Mouse (Mus musculus) MEL (cell line): ENCODE data around the gene Fam110c. TPM values are rescaled to one million over a fixed set of nuclear protein-coding genes. Genes with fewer than 3 reads are reported as not detected.

Experiments
- DNase-seq: peaks from one replicate; pipeline ENCODE4 v3.0.0; 2011; ENCODE audit warnings: low read depth, low spot score
- H3K27ac ChIP-seq: 2 replicates; pipeline ENCODE4 v1.5.1; 2012; ENCODE audit warnings: low read depth, mild to moderate bottlenecking, control low read depth, low read length, moderate library complexity; ENCODE audit not compliant: control insufficient read depth
- H3K27me3 ChIP-seq, 2 experiments: fragments of 150-350 bp in 1 of 2; sonication (generic) in 1 of 2; 2 replicates each; pipeline ENCODE4 v1.6.1; 2012; ENCODE audit warnings: low read length in 2 of 2, mild to moderate bottlenecking in 2 of 2, improper control_type of control experiment in 1 of 2, moderate library complexity in 1 of 2; ENCODE audit not compliant: insufficient read depth in 2 of 2, control insufficient read depth in 1 of 2
- H3K36me3 ChIP-seq, 2 experiments: 2 replicates each; pipeline ENCODE4 v1.6.1; 2012 to 2014; ENCODE audit warnings: low read length in 2 of 2, improper control_type of control experiment in 1 of 2, inconsistent platforms in 1 of 2, mild to moderate bottlenecking in 1 of 2; ENCODE audit not compliant: insufficient read depth in 2 of 2, control insufficient read depth in 1 of 2
- H3K4me1 ChIP-seq, 2 experiments: fragments of 150-350 bp in 1 of 2; sonication (generic) in 1 of 2; 2 replicates each; pipeline ENCODE4 v1.6.1; 2012; ENCODE audit warnings: low read length in 2 of 2, improper control_type of control experiment in 1 of 2, mild to moderate bottlenecking in 1 of 2; ENCODE audit not compliant: insufficient read depth in 2 of 2, control insufficient read depth in 1 of 2
- H3K4me3 ChIP-seq, 2 experiments: fragments of 150-350 bp in 1 of 2; sonication (generic) in 1 of 2; 2 replicates each; pipeline ENCODE4 v1.5.1; 2012; ENCODE audit warnings: low read depth in 2 of 2, low read length in 2 of 2, mild to moderate bottlenecking in 2 of 2, moderate library complexity in 2 of 2, control low read depth in 1 of 2, improper control_type of control experiment in 1 of 2; ENCODE audit not compliant: control insufficient read depth in 1 of 2, insufficient read depth in 1 of 2
- H3K79me2 ChIP-seq: 2 replicates; pipeline ENCODE4 v1.6.1; 2012; ENCODE audit warnings: mild to moderate bottlenecking, low read length, moderate library complexity; ENCODE audit not compliant: control insufficient read depth, poor library complexity, insufficient read depth
- H3K9ac ChIP-seq: 2 replicates; pipeline ENCODE4 v1.6.1; 2012; ENCODE audit warnings: low read depth, mild to moderate bottlenecking, control low read depth, low read length, moderate library complexity; ENCODE audit not compliant: control insufficient read depth, poor library complexity, severe bottlenecking
- H3K9me3 ChIP-seq: fragments of 150-350 bp; sonication (generic); replicated peaks from 2 replicates; pipeline ENCODE4 v1.6.1; 2012; ENCODE audit warnings: mild to moderate bottlenecking, low read length, improper control_type of control experiment, moderate library complexity; ENCODE audit not compliant: insufficient read depth
- CHD1 ChIP-seq: IDR thresholded peaks from 2 replicates; pipeline ENCODE4 v1.6.1; 2012; ENCODE audit warnings: low read depth, mild to moderate bottlenecking, inconsistent platforms, low read length, improper control_type of control experiment
- CTCF ChIP-seq, 3 experiments: IDR thresholded peaks in 2 of 3; conservative IDR thresholded peaks in 1 of 3; 2 replicates each; pipeline ENCODE4 v1.5.1; 2011 to 2012; ENCODE audit warnings: low read length in 3 of 3, low read depth in 2 of 3, mild to moderate bottlenecking in 2 of 3, improper control_type of control experiment in 1 of 3, inconsistent platforms in 1 of 3, mixed read lengths in 1 of 3, moderate library complexity in 1 of 3; ENCODE audit not compliant: control insufficient read depth in 1 of 3, insufficient read depth in 1 of 3, poor library complexity in 1 of 3, severe bottlenecking in 1 of 3
- EP300 ChIP-seq, 2 experiments: IDR thresholded peaks; 2 replicates each; pipeline ENCODE4 v1.6.1; 2011; ENCODE audit warnings: improper control_type of control experiment in 2 of 2, low read length in 2 of 2, low read depth in 1 of 2, mild to moderate bottlenecking in 1 of 2
- ETS1 ChIP-seq: IDR thresholded peaks from 2 replicates; pipeline ENCODE4 v1.6.1; 2012; ENCODE audit warnings: low read depth, mild to moderate bottlenecking, inconsistent platforms, low read length, improper control_type of control experiment, moderate library complexity
- GABPA ChIP-seq: IDR thresholded peaks from 2 replicates; pipeline ENCODE4 v1.6.1; 2012; ENCODE audit warnings: low read depth, mild to moderate bottlenecking, inconsistent platforms, low read length, improper control_type of control experiment, moderate library complexity
- GATA1 ChIP-seq: IDR thresholded peaks from 2 replicates; pipeline ENCODE4 v1.6.1; 2011; ENCODE audit warnings: low read depth, low read length, improper control_type of control experiment
- HCFC1 ChIP-seq: IDR thresholded peaks from 2 replicates; pipeline ENCODE4 v1.6.1; 2012; ENCODE audit warnings: low read depth, mild to moderate bottlenecking, inconsistent platforms, low read length, improper control_type of control experiment, moderate library complexity
- KAT2A ChIP-seq: conservative IDR thresholded peaks from 2 replicates; pipeline ENCODE4 v1.6.1; 2012; ENCODE audit warnings: low read depth, low read length, improper control_type of control experiment, inconsistent platforms
- MAFK ChIP-seq: IDR thresholded peaks from 2 replicates; pipeline ENCODE4 v1.6.1; 2011; ENCODE audit warnings: low read depth, mild to moderate bottlenecking, low read length, improper control_type of control experiment, borderline replicate concordance
- MEF2A ChIP-seq: IDR thresholded peaks from 2 replicates; pipeline ENCODE4 v1.6.1; 2014; ENCODE audit warnings: low read depth, mild to moderate bottlenecking, inconsistent platforms, low read length, improper control_type of control experiment; ENCODE audit not compliant: poor library complexity, insufficient replicate concordance, severe bottlenecking; ENCODE audit errors: extremely low read depth
- MXI1 ChIP-seq: IDR thresholded peaks from 2 replicates; pipeline ENCODE4 v1.6.1; 2011; ENCODE audit warnings: mild to moderate bottlenecking, low read depth, low read length, improper control_type of control experiment
- MYB ChIP-seq: IDR thresholded peaks from 2 replicates; pipeline ENCODE4 v1.6.1; 2011; ENCODE audit warnings: mild to moderate bottlenecking, low read depth, low read length, improper control_type of control experiment
- NRF1 ChIP-seq: IDR thresholded peaks from 2 replicates; pipeline ENCODE4 v1.6.1; 2014; ENCODE audit warnings: low read depth, mild to moderate bottlenecking, inconsistent platforms, low read length, improper control_type of control experiment, moderate library complexity; ENCODE audit not compliant: poor library complexity, insufficient read depth, severe bottlenecking
- POLR2AphosphoS5 ChIP-seq: IDR thresholded peaks from 2 replicates; pipeline ENCODE4 v1.6.1; 2012; ENCODE audit warnings: low read depth, borderline replicate concordance, mild to moderate bottlenecking, inconsistent platforms, low read length, moderate library complexity, mixed read lengths
- RCOR1 ChIP-seq: IDR thresholded peaks from 2 replicates; pipeline ENCODE4 v1.6.1; 2012; ENCODE audit warnings: low read depth, mild to moderate bottlenecking, inconsistent platforms, low read length, improper control_type of control experiment
- SIN3A ChIP-seq: IDR thresholded peaks from 2 replicates; pipeline ENCODE4 v1.6.1; 2012; ENCODE audit warnings: low read length, improper control_type of control experiment, inconsistent platforms
- TBP ChIP-seq: IDR thresholded peaks from 2 replicates; pipeline ENCODE4 v1.8.0; 2011; ENCODE audit warnings: low read depth, low read length, improper control_type of control experiment
- UBTF ChIP-seq: IDR thresholded peaks from 2 replicates; pipeline ENCODE4 v1.6.1; 2012; ENCODE audit warnings: low read depth, mild to moderate bottlenecking, inconsistent platforms, low read length, improper control_type of control experiment, moderate library complexity, borderline replicate concordance; ENCODE audit not compliant: insufficient read depth
- USF2 ChIP-seq, 2 experiments: IDR thresholded peaks; 2 replicates each; pipeline ENCODE4 v1.6.1; 2011 to 2012; ENCODE audit warnings: improper control_type of control experiment in 2 of 2, low read length in 2 of 2, borderline replicate concordance in 1 of 2, inconsistent platforms in 1 of 2, low read depth in 1 of 2, mild to moderate bottlenecking in 1 of 2; ENCODE audit not compliant: insufficient read depth in 1 of 2
- ZC3H11A ChIP-seq: IDR thresholded peaks from 2 replicates; pipeline ENCODE4 v1.6.1; 2012; ENCODE audit warnings: low read depth, mild to moderate bottlenecking, inconsistent platforms, low read length, improper control_type of control experiment
- ZMIZ1 ChIP-seq: IDR thresholded peaks from 2 replicates; pipeline ENCODE4 v1.6.1; 2012; ENCODE audit warnings: low read depth, mild to moderate bottlenecking, inconsistent platforms, low read length, improper control_type of control experiment, moderate library complexity
- ZNF384 ChIP-seq: IDR thresholded peaks from 2 replicates; pipeline ENCODE4 v1.6.1; 2012; ENCODE audit warnings: low read depth, mild to moderate bottlenecking, inconsistent platforms, low read length, improper control_type of control experiment
- polyA plus RNA-seq, 2 experiments: library from polyadenylated mRNA; stranded (reverse) in 1 of 2; unstranded in 1 of 2; fragments of >175 nt in 1 of 2; fragments of >200 nt in 1 of 2; gene quantifications; 2 replicates each; pipeline versions ENCODE4 v1.2.1 to v1.2.4; 2012; ENCODE audit warnings: low replicate concordance in 2 of 2, low read depth in 1 of 2; ENCODE audit not compliant: insufficient read length in 2 of 2, insufficient read depth in 1 of 2, missing spikeins in 1 of 2
- total RNA-seq: library from RNA; depleted of rRNA; stranded (reverse); fragments of 300-350 nt; gene quantifications from 2 replicates; pipeline ENCODE4 v1.2.3, GENCODE M21; 2012

Gene Fam110c
- total and polyA plus RNA-seq, 3 experiments = 0.04 to 0.40 TPM; not detected in 1

GRCm38 (mm10) chr12:31097185-31097584 lies 23.5 kb downstream of the Fam110c start:
- H3K27ac ChIP-seq = no peak overlapping the region
- no peaks in the 10 kb centered on the region for H3K4me1 ChIP-seq
- H3K9me3 ChIP-seq = no peaks in the 10 kb centered on the region
- no peak overlapping the region for H3K9ac ChIP-seq
- H3K27me3 ChIP-seq = no peaks in the 10 kb centered on the region; a peak in 1 of 4 replicates
- TF ChIP-seq CTCF (IDR thresholded peaks at IDR 0.05 in 2 of 3, conservative IDR thresholded peaks at IDR 0.05 in 1 of 3; ENCODE audit: control insufficient read depth in 1 of 3, insufficient read depth in 1 of 3, low read depth in 2 of 3, low read length in 3 of 3, poor library complexity in 1 of 3, severe bottlenecking in 1 of 3) (no peak), ZMIZ1 (no peak), EP300 (IDR thresholded peaks at IDR 0.05; ENCODE audit: low read depth in 1 of 2, low read length in 2 of 2) (no peak), HCFC1 (no peak), GABPA (no peak), ZC3H11A (no peak), UBTF (no peak), TBP (no peak), NRF1 (no peak), GATA1 (no peak), MEF2A (no peak), SIN3A (no peak)
- no peaks in the 10 kb centered on the region for H3K79me2 ChIP-seq
- no peaks in the 10 kb centered on the region for H3K36me3 ChIP-seq
- no peak overlapping the region for H3K4me3 ChIP-seq
- DNase-seq = no peak

GRCm38 (mm10) chr12:31101190-31101589 lies 27.5 kb downstream of the Fam110c start:
- Histone ChIP-seq H3K27me3 (no peaks in the 10 kb centered on the region; a peak in 2 of 4 replicates), H3K36me3 (no peaks in the 10 kb centered on the region), H3K9me3 (no peaks in the 10 kb centered on the region), H3K27ac (no peak overlapping the region), H3K4me3 (no peak overlapping the region), H3K4me1 (no peaks in the 10 kb centered on the region)
- DNase-seq = no peak
- TF ChIP-seq ZNF384 (no peak), MAFK (no peak), MXI1 (no peak), KAT2A (no peak), CHD1 (no peak), MYB (no peak), ETS1 (no peak), USF2 (IDR thresholded peaks at IDR 0.05; ENCODE audit: borderline replicate concordance in 1 of 2, insufficient read depth in 1 of 2, low read depth in 1 of 2, low read length in 2 of 2) (no peak), ZMIZ1 (no peak), POLR2AphosphoS5 (no peak), RCOR1 (no peak), GATA1 (no peak)
- TF ChIP-seq, all 39 proteins: peak for 0
- no peak overlapping the region for H3K9ac ChIP-seq
- no peaks in the 10 kb centered on the region for H3K79me2 ChIP-seq
